Mouse (Mus musculus): ENCODE results near the gene Spag6. TPM values are rescaled to one million over a fixed set of nuclear protein-coding genes. Genes with fewer than 3 reads are reported as not detected.

The Spag6 gene
- polyA plus RNA-seq, 1 experiment = 0.20 TPM

DNA sequence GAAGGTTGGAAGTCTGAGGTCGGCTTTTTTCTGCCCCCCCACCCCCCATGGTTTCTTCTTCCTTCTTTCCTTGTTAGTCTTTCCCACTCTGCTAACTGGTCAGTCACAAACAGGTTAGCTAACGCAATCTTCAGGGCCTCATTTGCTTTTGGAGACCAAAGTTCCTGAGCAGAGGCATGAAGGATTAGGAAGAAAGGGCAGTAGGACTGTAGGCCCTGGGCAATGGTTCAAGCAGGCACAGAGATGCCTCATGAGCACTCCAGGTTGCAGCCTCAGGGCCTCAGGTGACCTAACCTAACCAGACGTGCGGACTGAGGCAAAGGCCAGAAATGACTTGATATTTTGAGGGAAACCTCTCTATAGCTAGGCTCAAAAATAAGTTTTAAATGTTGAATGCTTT, 24.7 kb downstream of the Spag6 start:
- 74% methylated on average over 4 of the region's 4 CpGs for WGBS
- DNase-seq (ENCODE audit: low read depth, low spot score) = no peak

DNA sequence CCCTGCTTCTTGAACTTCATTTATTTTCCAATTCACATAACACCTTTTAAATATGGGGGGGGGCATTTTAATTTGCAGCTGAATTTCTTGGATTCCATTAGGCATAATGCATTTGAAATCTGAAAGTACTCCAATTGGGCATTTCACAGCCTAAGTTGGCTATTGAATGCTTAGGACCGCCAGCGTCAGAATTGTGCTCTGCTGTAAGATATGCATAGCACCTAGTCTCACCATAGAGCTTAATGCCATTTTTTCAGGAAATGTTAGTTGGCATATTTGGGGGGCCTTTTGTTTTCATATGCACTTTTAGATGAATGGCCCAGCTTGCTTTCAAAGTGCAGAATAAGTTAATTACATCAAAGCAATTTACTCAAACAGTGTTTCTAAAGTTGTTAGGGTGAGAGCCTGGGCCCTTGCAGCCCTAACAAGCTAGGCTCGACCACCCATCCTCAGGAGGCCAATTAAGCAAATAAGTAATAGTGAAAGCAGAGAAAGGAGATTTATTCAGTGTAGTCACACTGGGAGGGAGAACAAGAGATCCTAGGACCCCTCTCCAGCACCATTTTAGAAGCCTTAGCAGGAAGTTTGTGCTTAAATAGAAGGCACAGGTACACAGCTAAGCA, 28.5 kb downstream of the Spag6 start:
- WGBS = 69% methylated on average over 3 of the region's 3 CpGs
- no peak for DNase-seq (ENCODE audit: low read depth, low spot score)

DNA sequence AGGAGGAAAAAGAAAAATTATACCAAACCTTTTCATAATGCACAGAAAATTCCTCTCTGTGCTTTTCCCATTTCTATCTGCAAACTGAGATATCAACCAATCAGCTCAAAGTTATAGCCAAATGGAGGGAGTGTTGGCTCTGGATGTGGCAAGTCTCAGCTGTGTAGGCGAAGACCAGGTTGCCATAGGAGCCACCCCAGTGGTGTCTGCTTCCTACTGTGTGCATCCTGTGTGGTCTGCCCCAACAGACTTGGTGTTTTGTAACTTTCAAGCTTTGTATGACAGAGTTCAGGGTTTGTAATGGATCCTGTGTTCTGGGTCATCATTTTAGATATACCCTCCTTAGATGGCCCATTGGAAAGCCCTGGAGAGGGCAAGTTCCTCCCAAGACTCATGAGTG, 30.6 kb downstream of the Spag6 start:
- WGBS = 85% methylated on average over 1 of the region's 1 CpGs
- no peak for DNase-seq (ENCODE audit: low read depth, low spot score)

DNA sequence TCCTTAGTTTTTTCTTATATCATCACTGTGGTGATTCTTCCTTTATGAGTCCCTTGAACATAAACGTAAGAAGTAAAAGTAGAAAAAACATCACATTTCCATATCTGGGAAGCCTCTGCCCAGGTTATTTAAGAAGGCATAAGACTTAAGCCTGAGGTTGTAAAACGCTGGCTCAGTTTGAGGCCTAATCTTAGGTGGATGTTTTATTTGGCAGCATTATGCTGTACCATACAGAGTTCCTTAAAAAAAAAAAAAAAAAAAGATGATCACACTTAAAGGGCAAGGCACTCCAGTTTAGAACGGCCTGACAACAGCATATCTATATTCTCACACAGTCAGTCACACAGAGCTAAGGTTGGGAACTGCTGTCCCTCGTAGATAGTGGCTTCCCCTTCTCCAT, 32.0 kb downstream of the Spag6 start:
- WGBS = 34% methylated on average over 4 of the region's 4 CpGs
- no peak for DNase-seq (ENCODE audit: low read depth, low spot score)

DNA sequence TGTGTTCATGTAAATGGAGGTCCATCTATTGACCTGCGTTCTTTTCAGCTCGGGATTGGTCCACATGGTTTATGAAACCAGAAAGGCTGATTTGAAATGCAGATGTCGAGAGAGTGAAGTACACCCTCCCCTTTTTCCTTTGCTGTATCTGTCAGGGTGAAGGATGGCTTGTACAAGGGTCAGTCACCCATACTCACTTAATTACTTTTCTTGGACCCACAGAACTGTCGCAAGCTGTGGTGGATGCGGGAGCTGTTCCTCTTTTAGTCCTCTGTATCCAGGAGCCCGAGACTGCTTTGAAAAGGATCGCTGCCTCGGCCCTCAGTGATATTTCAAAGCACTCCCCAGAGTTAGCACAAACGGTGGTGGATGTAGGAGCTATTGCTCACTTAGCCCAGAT, 37.9 kb downstream of the Spag6 start:
- 67% methylated on average over 9 of the region's 9 CpGs for WGBS

DNA sequence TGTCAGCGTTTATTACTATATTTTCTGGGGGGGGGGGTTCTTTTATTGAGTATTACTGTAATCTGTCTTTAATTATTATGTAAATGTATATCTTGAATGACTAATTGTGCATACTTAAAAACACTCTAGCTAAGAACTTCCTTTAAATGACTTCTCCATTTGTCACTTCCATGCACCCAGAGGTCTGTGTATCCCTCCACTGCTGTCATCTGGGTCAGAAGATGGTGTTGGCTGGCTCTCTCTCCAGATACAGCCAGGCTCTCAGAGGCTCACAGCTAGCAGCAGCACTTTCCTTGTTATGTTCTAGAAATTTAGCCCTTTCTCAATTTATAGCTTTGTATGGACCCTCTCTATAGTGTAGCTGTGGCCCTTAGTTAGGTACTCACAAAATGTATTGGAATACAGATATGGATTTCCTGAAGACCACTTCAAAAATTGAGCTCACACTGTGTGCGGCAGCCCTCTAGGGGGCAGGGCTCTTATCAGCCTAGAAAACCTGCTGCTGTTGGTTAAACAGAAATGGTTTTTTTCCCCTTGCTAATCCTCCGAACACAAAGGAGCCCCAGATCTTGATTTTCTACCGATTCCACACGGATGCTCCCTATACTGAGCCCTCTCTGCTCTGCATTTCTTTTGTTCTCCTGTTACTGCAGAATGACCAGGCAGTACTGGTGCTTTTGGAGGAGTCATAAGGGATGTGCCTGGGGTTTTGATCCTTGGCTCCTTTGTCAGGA, 40.7 kb downstream of the Spag6 start:
- WGBS = 48% methylated on average over 5 of the region's 5 CpGs
- DNase-seq (ENCODE audit: low read depth, low spot score) = no peak

More for the DNA sequence above, 37.9 kb downstream of the Spag6 start:
- no peak for DNase-seq (ENCODE audit: low read depth, low spot score)

DNA sequence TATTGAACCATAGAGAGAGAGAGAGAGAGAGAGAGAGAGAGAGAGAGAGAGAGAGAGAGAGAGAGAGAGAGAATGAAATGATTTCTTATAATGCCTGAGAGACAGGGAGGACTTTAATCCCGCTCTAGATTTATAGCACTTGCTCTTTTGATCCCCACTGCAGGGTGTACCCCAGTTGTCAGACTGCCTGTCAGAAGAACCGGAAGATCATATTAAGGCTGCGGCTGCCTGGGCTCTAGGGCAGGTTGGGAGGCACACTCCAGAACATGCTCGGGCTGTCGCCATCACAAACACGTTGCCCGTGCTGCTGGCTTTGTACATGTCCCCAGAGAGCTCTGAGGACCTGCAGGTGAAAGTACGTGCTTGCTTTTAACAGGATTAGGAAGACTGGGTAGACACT, 43.2 kb downstream of the Spag6 start:
- WGBS = 31% methylated on average over 8 of the region's 8 CpGs
- no peak for DNase-seq (ENCODE audit: low read depth, low spot score)

DNA sequence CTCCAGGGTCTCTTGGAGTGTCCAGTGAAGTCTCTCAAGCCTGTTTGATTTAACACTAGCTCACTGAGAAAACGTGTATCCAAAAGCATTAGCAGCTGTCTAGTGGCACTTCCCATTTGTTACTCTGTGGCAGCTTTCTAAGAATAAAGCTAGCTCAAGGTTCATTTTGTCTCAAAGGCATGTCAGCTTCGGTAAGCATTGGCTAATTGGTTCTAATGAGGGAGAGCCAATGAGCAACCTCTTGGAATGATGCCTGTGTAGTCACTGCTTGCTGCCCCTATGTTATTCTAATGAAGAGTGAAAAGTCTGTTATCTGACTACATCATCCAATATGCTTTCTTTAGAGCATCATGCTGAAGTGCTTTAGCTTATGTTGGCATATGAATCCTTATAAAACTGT, 45.4 kb downstream of the Spag6 start:
- 57% methylated on average over 2 of the region's 2 CpGs for WGBS
- DNase-seq (ENCODE audit: low read depth, low spot score) = no peak

DNA sequence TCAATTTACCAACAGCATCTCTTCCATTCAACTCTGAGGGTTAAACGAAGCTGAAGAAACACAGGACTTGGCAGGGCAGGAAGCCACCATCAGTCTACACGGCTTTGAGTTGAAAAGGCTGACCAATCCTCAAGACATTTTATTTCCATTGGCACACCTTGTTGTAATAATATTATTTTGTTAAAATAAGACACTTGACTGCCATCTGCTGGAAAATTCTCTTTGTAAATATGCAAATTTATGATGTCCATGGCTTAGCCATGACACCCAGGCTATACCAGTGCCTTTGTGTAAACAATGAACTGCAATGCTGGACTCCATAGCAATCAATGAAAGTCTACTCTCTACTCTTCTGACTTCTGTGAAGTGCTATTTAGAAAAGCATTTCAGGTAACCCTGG, 62.3 kb downstream of the Spag6 start:
- DNase-seq (ENCODE audit: low read depth, low spot score) = no peak
- WGBS = 50% methylated on average over 2 of the region's 2 CpGs

DNA sequence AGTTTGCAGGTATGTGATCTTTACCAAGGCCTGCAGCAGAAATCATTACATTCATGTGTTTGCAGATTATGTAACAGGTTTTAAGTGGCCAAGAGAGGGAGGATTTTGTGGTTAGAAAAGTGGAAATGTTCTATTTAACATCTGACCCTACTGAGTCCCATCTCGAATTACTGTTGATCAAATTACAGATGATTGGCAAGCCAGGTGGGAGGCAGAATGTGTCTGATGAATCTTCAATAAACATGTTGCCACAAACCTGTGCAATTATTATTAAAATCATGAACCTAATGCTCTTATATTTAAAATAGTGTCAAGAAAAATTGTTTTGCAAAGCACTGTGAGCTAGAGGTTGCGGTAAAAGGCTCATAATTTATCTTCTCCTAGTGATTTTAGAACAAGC, 71.0 kb downstream of the Spag6 start:
- 78% methylated on average over 2 of the region's 2 CpGs for WGBS

DNA sequence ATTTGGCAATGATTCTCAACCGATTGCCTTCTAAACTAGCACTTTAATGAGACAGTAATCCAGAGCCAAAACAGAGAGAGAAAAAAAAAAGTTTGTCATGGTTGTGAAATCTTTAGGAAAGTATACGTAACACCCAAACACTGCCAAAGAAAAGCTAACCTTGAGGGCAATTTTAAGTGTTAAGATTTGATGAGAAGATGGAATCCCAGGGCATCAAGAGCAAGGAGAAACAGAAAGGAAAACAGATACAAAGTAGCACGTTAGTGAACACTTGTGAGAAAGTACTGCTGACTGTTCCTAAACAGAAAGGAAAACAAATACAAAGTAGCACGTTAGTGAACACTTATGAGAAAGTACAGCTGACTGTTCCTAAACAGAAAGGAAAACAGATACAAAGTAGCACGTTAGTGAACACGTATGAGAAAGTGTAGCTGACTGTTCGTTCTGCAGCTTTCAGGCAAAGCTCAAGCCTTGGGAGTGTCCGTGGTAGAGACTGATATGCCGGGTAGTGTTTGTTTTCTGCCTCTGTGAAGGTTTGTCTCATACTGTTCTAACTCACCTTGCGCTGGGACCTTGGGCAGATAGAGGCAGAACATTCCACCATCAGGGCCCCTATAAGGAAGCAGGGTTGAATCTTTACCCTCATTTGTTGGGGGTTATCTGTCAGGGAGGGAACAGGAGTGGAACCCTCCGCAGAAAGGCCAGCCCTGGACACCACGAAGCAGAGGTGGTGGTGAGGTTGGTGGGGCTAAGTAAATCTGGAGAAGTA, 71.8 kb downstream of the Spag6 start:
- peak; percentile 43 for DNase-seq (ENCODE audit: low read depth, low spot score)
- 6% methylated on average over 12 of the region's 12 CpGs for WGBS

More for the DNA sequence above, 71.0 kb downstream of the Spag6 start:
- DNase-seq (ENCODE audit: low read depth, low spot score) = no peak

DNA sequence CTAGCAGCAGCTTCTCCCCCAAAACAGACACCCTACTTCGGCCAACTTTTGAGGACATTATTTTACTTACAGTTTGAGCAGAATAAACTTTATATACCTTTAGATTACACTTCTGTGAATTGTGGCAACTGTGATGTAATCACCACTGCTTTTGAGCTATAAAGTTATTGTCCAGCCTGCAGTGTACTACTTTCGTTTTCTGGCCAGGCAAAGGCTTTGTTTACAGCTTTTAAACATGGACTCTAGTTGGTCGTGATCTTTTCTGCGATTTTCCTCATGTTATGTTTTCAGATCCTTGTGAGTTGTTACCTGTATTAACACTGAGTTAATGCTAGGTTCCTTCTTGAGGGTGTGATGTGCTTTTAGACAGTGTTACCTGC, 72.6 kb downstream of the Spag6 start:
- DNase-seq (ENCODE audit: low read depth, low spot score) = peak; percentile 45
- WGBS = 4% methylated on average over 4 of the region's 4 CpGs

DNA sequence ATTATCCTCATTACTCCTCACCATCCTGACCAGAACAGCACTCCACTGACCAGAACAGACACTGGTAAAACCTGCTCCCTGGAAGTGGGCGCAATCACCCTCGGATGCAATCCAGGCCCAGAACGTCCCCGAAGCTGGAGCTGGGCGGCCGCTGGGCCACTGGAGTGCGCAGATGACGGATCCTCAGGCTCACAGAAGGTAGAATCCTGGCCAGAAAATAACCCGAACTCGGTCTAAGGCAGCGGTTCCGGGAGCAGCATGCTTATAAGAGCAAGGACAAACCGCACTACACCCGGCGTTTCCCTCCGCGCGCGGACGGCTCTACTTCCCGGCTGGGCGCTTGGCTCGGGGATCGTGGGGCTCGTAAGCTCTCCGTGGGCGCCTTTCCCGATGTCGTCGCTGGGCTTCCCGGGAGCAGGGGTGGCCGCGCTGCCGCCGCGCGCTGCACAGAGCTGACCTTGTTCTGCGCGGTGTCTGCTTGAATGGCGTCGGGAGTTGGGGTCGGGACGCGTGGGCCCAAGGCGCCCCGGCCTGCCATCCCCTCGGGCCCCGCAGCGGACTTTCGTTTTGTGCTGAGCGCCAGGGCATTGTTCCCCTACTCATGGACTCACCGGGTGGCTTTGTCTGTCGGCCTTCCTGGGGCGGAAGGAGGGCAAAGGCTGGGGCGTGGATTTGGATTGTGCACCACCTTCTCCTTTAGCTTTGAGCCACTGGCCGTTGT, 73.1 kb downstream of the Spag6 start:
- peak; percentile 70 for DNase-seq (ENCODE audit: low read depth, low spot score)
- under 1% methylated on average over 56 of the region's 56 CpGs for WGBS

DNA sequence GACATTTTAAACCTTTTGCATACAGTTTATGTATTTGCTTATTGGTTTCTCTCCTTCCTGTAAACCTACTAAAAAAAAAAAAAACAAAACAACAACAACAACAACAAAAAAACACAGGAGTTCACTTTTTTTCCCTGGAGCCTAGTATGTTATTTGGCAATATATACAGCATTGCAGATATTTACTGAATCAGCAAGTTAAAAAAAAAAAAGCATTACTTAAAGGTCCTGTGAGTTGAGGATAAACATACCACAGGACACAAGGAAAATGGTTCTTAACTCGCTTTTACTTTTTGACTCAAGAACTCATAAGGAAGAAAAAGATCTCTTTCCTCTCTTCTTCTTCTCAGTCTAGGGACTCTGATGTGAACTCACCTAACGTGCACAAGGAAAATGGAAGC, 74.6 kb downstream of the Spag6 start:
- WGBS = 98% methylated on average over 2 of the region's 2 CpGs
- no peak for DNase-seq (ENCODE audit: low read depth, low spot score)

DNA sequence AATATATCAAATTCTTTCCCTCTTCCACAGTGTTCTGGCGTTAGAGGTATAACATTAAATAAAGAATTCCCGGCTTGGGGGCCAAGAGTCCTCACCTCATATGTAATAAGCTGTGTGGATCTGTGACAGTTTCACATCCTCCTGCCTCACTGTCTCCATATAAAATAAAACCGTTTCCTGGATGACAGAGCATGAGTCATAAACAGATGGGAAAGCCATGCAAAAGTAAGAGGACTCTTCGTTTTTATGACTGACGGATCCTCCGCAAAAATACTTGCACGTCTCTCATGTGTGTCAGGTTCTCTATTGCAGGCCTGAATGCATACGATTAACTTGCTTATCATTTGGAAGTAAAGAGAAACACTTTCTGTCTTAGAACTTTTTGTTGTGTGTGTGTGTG, 78.6 kb downstream of the Spag6 start:
- no peak for DNase-seq (ENCODE audit: low read depth, low spot score)
- WGBS = 55% methylated on average over 8 of the region's 8 CpGs

DNA sequence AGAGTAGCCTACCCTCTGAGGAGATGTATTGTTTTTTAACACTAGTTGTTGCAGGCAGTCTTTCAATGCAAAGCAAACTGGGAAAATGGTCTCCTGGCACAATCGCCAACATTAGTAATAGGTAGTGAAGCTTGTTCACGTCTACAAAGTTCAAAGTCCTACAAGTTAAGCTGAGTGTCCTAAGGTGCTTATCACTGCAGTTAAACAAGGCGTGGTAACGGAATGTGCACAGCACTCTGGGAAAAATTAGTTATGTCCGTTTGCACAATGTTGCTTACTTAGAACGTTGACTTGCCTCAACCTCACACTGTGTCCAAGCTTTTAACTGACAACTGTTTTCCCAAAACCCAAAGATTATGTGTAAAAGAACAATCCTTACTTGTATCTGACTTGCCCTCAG, 80.5 kb downstream of the Spag6 start:
- 31% methylated on average over 6 of the region's 6 CpGs for WGBS
- peak; percentile 71 for DNase-seq (ENCODE audit: low read depth, low spot score)

DNA sequence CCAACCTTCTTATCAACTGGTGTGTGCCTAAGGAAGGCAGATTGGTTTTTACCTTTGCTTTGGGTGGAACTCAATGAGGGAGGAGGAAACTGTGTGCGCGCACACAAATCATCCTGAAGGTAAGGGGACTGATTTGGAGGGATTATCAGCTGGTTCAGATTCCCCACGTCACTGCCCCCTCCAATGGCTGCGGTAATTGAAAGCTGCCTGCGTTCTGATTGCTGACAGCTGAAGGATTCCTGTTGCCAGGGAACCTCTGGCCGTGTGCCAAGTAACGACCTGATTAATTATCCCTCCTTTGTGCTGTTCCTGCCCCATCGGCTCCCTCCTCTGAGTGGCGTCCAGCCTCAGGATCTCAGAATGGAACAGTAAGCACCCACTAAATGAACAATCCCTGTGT, 84.4 kb downstream of the Spag6 start:
- DNase-seq (ENCODE audit: low read depth, low spot score) = no peak
- WGBS = 25% methylated on average over 9 of the region's 9 CpGs

DNA sequence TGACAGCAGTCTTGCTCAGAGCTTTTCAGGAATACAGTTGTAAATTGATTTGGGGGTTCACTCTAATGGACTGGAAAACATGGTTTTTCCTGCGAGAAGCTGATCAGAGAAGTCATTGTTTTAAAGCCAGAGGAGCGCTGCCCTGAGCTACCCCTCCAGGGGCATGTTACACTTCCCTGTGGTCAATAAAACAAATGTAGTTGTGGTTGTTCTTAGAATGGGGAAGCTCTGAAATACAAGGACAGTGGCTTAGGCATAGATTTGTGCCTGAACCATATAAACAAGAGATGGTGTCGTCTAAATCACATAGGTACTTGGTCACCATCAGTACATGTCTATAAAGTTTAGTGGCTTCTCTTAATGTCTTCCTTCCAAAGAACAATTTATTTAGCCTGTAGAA, 86.0 kb downstream of the Spag6 start:
- 80% methylated on average over 3 of the region's 3 CpGs for WGBS
- DNase-seq (ENCODE audit: low read depth, low spot score) = no peak

DNA sequence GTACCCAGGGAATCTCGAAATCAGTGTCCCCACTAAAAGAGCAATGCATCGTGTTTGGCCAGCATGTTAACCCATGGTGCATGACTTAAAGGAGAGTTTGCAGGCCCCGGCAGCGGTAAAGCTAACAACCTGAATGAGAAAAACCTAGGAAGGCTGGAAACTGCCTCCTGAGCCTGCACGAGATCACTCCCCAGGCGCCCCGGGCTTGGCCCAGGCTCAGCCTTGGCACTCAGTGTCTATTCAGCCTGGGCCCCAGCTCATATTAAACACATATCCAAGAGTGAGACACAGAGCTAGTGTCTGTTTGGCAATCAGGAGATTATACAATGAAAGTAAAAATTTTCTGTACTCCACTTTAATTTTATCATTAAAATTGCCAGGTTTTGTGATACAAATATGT, 87.5 kb downstream of the Spag6 start:
- WGBS = 81% methylated on average over 7 of the region's 7 CpGs
- no peak for DNase-seq (ENCODE audit: low read depth, low spot score)

DNA sequence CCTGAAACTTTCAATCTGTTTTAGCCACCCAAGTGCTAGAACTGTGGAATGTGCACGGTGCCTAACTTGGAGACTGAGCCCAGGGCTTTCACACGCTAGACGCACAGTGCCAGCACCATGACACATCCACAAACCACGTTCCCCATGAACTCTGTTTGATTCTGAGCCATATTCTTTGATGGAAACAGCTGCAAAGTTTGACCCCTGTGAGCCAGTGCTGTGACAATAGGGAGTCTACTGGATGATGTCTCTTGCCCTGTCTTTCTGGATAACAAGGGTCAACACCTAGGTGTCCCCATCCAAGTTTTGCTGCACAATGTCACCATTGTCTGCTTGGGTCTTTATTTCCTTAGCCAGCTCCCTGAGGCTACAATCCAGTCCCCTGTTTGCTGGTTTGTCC, 100.4 kb downstream of the Spag6 start:
- DNase-seq (ENCODE audit: low read depth, low spot score) = no peak
- WGBS = 66% methylated on average over 4 of the region's 4 CpGs
